Mouse (Mus musculus) lung, postnatal 4 days (tissue): ENCODE measurements at regions not wholly inside any gene's neighbourhood (a gene's known extent, or its start where the extent isn't known, plus 50 kb on each side); places are given as distances from the start of the nearest gene placed in this dataset.
A peak's percentile ranks its signal among the peaks of the same experiment; 100 is the strongest.

Source experiments
- DNase-seq, 2 experiments: peaks; one replicate each; pipeline ENCODE4 v3.0.0; 2021

DNA sequence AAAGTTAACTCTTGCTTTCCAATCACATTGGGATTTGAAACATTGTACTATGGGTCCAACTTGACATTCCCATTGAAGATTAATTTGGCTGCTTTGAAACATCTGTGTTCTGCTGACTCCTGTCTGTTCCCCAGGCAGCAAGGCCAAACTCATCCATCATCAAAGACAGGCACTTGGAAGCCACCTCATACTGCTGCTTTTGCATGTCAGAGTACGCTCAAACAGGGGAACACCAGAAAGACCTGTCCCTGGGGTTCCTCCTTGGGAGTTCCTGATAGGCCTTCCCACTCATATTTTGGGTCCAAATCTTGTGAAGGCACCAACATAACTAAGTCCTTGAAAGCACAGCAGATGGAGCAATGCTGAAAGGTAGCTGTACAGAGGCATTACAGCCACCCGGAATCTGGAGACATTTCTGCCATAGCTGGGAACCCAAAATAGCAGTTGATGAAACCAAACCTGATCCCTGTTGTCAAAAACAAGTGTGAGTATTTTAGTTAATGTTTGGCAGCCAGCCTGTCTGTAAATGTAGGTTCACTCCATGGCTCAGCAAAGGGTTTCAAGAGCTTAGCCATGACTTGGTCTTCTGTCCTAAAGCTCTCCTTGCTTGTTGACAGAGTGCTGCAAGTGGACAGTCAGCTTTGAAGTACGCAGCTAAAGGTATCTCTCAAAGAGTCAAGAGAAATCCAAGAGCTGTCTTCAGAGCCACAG is 147.0 kb upstream of the Spag17 start:
- DNase-seq: no peak

- no peak for DNase-seq
Observed at GRCm38 (mm10) chr3:99739654-99740053, 145.6 kb upstream of the Spag17 start.

DNA sequence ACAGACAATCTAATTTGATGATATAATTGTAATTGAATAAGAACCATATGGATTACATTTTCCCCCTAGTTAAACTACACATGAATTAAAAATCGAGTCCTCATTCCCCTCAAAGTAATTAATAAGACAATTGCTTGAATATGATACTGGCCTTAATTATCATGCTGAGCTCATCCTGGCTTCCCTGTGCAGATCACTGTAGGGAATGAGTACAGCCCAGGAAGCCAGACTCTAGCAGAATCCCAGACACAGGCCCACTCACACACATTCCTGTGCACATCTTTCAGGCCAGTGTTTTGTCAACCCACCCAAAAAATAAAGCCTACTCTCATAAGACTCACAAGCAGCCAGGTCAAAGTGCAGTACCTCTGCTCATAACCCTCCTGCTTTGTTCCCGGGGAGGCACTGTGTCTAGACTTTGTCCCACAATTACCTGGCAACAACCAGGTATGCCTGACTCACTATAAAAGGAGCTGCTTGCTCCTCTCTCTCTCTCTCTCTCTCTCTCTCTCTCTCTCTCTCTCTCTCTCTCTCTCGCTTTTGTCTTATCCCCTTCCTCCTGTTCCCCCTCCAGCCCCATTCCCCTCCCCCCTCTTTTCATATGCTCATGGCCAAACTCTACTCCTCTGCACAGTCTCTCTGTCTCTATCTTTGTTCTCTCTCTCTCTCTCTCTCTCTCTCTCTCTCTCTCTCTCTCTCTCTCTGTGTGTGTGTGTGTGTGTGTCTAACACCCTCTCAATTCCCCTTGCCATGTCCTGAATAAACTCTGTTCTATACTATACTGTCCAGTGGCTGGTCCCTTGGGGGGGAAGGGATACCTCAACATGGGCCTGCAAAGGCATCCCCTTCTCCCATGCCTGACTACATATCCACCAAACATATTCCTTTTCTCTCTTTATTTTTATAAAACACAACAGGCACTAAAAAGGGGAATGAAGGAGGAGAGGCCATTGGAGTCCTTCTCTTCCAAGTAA is 143.7 kb upstream of the Spag17 start:
- DNase-seq: no peak

GRCm38 (mm10) chr3:99749725-99750124 is 135.5 kb upstream of the Spag17 start:
- no peak for DNase-seq

DNA sequence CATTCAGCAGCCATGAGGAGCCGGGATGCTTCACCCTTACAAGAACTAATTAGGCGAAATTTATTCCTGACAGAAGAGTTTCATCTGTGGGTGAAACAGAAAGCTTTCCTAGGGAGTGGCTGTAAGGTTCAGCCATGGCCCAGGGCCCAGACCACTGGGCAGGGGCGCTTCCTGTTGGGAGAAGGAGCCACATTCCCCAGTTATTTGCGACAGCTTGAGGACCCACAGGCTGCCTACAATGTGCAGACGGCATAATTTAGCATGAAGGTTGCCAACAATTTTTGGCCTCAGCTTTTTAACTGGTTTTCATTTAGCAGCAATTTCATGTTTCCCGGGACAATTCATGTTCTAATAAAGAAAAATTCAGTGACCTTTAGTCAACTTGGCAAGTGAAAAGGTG is 106.7 kb upstream of the Spag17 start:
- peak in 1 of 2 experiments; percentile 46 for DNase-seq

GRCm38 (mm10) chr3:99785955-99786529 is 99.2 kb upstream of the Spag17 start:
- DNase-seq: no peak

GRCm38 (mm10) chr3:99791316-99791715 is 93.9 kb upstream of the Spag17 start:
- no peak for DNase-seq

DNA sequence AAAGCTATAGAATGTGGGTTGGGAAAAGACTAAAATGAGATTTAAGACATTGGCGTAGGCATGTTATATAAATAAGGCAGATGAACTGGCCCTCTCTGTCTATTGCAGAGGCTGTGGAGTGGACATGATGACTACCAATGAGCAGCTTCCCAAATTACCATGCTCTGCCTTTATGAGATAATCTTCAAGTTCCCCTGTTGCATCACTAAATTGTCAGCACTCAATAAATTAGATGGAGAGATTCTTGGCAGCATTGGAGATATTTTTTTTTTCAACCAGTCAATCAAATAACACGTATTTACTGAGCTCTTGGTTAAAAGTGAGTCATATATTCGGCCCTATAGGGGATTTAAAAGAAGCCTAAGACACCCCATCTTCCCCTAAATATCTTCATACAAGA is 91.6 kb upstream of the Spag17 start:
- DNase-seq: no peak

- DNase-seq: no peak
Observed at GRCm38 (mm10) chr3:99795835-99796234, 89.4 kb upstream of the Spag17 start.

GRCm38 (mm10) chr3:99797791-99798190 is 87.4 kb upstream of the Spag17 start:
- DNase-seq: no peak

GRCm38 (mm10) chr3:99810532-99810931 is 74.7 kb upstream of the Spag17 start:
- DNase-seq: no peak

DNA sequence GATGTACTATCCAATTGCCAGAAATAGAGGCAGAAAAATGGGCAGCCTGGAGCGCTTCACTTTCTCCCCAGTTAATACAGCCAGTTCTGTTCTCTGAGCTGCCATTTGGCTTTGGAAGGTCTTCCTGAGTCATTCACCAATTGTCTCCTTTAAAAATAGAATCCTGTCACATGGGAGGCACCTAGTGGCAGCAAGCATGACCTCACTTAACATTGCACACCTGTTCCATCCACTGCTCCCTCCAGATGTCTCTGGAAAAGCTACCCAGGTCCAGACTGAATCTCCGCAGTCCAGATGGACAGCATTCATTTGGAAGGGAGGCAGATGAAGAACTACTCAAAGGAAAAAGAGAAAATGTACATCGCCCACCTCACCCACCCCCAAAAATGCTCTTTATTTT is 73.9 kb upstream of the Spag17 start:
- DNase-seq: no peak

DNA sequence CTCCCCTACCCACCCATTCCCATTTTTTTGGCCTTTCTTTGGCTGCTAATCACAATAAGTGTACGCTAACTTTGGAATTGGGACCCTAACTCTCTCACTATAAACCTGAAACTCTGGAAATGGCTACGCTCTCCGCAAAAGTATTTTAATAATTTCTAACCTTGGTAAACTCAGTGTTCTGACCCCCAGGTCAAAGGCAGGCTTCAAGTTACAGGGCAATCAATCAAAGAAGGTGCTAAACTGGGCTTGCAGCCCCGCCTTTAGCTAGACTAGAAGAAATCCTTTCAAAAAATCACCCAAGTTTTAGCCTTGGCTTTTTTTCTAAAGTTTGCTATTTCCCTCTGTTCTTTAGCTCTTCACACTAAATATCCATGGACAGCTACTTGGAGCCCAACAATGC is 72.4 kb upstream of the Spag17 start:
- DNase-seq: no peak

DNA sequence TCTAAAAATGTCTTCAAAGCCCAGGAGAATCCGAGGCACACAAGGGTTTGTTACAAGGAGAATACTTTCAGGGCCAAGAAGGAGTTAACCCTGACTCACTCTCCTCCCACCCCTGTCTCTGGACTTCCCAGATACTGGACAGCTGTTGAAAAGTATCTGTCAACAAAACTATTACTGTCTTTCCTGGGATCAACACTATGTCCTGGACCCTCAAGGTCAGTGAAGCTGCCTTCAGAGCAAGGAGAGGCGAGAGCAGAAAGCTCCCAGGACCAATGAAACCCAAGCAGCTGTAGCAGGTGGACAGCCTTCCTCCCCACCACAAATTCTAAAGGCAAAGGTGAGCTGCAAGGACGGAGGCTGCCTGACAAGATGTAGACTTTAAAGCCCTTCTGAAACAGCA is 70.1 kb upstream of the Spag17 start:
- DNase-seq: no peak

- DNase-seq: no peak
Observed at GRCm38 (mm10) chr3:99817965-99818364, 67.2 kb upstream of the Spag17 start.

- DNase-seq: no peak
Observed at GRCm38 (mm10) chr3:99822735-99823134, 62.5 kb upstream of the Spag17 start.

- DNase-seq: no peak
Observed at GRCm38 (mm10) chr3:99823256-99823655, 62.0 kb upstream of the Spag17 start.
